Mouse (Mus musculus): Measurements from ENCODE around the gene Crybg3.

DNA sequence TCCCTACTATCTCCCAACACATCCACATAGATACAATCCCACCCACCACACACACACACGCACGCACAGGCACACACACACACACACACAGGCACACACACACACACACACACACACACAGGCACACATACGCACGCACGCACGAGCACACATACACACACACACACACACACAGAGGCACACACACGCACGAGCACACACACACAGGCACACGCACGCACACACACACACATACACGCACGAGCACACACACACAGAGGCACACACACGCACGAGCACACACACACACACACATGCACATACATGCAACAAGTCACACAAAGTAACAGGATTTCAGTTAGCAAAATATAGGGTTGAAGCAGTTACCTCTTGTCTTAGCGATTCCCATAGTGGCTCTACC is 51.1 kb downstream of the Crybg3 start:
- no peak for TF ChIP-seq CTCF (IDR thresholded peaks at IDR 0.05; ENCODE audit: low read depth)
- no peak for TF ChIP-seq EP300 (optimal IDR thresholded peaks at IDR 0.05)
